Mouse (Mus musculus) R1 (cell line): ENCODE results near the gene Nudt3.
"Not testable (repeated sequence)": the region's sequence is repeated elsewhere in the genome, so short reads cannot be mapped to it uniquely, and the experiment has no call there.

ENCODE experiments used
- DNase-seq: peaks from one replicate; pipeline ENCODE4 v3.0.0-alpha.2; 2018; ENCODE audit warnings: low read depth, low spot score

Gene Nudt3

GRCm38 (mm10) chr17:27623360-27624326 is at the start of gene Nudt3:
TSS of gene Nudt3 (minus strand) at chr17:27623495.
- peak; percentile 86 for DNase-seq

GRCm38 (mm10) chr17:27671720-27672119 is 48.4 kb upstream of the Nudt3 start:
- DNase-seq, result peak; percentile 71

DNA sequence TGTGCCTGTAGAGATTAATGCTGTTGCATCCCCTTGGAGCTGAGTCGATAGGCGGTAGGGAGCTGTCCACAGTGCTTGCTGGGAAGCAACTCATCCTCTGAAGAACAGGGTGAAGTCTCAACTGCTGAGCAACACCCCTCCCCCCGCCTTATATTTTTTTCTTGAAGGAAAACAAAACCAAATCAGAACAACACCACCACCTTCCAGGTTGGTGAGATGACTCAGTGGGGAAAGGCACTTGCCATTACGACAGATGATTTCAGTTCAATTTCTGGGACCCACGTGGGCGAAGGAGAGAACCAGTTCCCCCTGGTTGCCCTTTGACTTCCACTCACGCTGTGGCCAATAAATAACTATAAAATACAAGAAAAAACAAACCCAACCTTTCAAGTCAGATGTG is 35.5 kb upstream of the Nudt3 start:
- DNase-seq, result no peak

DNA sequence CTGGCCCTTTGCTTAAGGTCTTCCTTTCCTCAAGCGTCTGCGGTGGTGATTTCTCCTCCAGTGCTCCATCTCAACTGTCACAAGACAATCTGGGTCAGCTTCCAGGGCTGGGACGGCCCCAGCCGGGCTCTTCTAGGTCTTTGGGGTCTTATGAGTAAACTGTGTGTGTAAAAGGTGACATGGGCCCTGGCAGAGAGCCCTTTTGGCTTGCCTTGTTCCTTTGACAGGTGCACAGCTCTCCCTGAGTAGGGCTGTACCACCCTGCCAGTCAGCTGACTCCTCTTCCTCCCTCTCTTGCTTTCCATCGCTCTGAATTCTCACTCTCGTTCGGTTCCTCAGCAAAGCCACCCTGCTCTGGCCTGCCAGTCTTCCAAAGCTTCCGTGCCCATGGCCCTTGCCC is 33.8 kb upstream of the Nudt3 start:
- DNase-seq, result no peak

DNA sequence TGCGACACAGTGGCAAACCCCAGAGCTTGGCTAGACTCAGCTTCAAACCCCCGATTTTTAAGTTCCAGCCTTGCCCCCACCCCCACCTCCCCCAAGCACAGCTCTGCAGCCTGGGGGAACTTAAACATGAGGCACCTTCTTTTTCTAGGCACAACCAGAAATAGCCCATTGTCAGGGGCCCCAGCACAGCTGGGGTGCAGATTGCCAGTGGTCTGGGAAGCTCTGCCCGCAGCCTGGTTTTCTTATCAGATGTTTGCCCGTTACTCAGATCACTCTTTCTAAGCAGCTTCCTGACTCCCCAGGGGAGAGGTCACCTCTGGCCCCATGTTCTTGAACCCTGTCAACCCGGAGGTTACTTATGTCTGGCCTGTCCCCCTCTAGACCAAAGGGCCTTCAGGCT is 33.1 kb upstream of the Nudt3 start:
- DNase-seq, result no peak

GRCm38 (mm10) chr17:27656011-27656399 is 32.7 kb upstream of the Nudt3 start:
- DNase-seq, result no peak

GRCm38 (mm10) chr17:27655089-27656010 is 32.1 kb upstream of the Nudt3 start, which contains the start of gene Pacsin1:
TSS of gene Pacsin1 (plus strand) at chr17:27655509.
- DNase-seq, result no peak

GRCm38 (mm10) chr17:27653253-27653959 is 30.1 kb upstream of the Nudt3 start:
- DNase-seq, result no peak

DNA sequence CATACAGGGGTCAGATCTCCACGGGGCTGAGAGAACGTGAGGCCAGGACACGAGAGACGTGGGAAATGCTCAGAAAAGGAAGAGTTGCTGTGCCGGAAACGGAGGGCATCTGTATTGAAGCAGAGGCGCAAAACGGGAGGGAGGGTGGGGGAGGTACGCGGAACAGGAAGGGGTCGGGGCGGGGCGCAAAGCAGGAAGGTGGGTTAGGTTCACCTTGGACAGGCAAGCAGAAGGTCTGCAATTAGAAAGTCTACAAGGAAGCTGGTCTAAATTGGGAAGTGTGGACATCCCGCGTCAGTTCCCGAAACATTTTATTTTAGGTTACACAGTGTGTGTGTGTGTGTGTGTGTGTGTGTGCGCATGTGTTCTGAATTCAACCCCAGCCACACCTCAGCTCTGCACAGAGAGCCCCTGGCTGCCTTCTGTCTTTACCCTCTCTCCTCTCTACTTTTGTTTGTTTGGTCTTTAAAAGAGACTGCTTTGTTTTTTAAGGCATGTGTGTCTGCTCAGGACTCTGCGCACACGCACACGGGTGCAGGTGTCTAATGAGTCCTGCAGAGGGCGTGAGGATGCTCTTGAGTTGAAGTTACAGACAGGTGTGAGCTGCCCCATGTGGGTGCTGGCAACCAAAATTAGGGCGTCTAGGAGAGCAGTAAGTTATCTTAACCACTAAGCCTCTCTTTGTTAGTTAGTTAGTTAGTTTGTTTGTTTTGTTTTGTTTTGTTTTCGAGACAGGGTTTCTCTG is 28.9 kb upstream of the Nudt3 start:
- peak; percentile 65 for DNase-seq

DNA sequence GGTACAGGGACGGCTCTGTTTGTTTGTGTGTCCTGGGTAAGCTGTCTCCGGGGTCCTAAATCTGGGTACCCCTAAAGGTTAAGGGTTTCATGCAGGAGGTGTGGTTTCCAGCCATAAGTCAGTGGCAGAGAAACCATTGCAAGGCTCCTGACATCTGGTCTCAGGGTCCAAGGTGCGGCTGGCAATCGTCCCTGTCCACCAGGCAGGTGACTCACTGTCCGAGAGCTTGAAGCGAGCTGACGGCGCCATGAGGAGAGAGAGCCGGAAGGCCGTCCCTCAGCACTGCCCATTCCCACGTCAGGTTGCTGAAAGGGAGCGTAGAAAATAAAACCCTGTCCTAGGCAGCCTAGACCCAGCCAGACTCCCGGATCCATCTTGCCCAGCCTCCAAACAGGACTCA is 27.3 kb upstream of the Nudt3 start:
- DNase-seq, result no peak

- peak; percentile 82 for DNase-seq
Measured at GRCm38 (mm10) chr17:27650160-27650559, 26.9 kb upstream of the Nudt3 start.

DNA sequence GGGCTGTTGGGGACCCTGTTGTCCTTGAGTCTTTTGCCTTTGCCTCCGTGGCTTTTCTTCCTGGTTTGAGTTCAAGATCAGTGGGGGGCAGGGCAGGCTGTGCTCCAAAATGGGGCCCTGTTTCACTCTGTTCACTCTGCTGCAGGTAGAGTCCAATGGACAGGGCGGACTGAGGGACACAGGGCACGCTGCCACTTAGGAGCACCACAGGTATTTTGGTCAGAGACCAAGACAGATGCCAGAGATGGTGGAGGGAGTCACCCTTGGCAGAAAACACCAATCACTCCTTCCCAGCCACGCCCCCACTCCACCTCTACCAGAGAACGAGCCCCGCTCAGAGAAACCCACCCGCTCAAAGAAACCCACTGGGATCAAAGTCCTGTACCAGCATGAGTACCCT is 22.5 kb upstream of the Nudt3 start:
- no peak for DNase-seq

GRCm38 (mm10) chr17:27644572-27644971 is 21.3 kb upstream of the Nudt3 start:
- peak; percentile 77 for DNase-seq

GRCm38 (mm10) chr17:27643756-27644155 is 20.5 kb upstream of the Nudt3 start:
- DNase-seq, result no peak

- DNase-seq, result no peak
Measured at GRCm38 (mm10) chr17:27643101-27643500, 19.8 kb upstream of the Nudt3 start.

DNA sequence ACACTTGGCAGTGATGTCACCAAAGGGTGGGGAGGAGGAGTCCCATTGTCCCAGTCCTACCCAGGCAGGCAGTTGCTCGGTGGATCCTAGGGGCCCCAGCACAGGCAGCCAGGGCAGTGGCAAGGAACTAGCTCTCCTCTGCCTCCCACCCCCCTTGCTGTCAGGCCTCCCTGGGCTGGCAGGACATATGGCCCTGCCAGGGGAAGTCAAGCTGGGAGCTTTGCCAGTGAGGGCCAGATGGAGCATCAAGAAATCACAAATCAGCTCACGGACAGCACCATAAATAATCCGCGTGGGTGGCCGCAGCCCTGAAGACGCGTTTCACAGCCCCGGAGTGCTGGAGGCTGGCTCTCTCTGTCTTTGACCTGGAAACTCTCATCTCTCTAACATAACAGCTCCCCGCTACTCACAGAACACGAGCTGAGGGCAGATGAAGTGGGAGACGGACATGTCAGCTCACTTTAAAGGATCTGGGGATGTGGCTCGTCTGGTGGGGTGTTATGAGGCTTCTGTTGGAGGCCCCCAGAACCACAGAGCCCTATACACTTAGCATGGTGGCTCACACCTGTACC is 19.3 kb upstream of the Nudt3 start:
- DNase-seq, result no peak

DNA sequence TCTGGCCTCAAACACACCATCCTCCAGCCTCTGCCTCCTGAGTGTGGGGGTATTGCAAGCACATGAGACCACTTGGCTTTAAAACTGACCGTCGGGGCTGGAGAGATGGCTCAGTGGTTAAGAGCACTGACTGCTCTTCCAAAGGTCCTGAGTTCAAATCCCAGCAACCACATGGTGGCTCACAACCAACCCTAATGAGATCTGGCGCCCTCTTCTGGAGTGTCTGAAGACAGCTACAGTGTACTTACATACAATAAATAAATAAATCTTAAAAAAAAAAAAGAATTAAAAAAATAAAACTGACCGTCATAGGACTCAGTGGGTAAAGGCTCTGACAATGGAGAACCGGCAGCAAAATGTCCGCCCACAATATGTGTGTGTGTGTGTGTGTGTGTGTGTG is 16.6 kb upstream of the Nudt3 start:
- not testable (repeated sequence) for DNase-seq

- DNase-seq, result peak; percentile 70
Measured at GRCm38 (mm10) chr17:27638921-27639332, 15.6 kb upstream of the Nudt3 start.

DNA sequence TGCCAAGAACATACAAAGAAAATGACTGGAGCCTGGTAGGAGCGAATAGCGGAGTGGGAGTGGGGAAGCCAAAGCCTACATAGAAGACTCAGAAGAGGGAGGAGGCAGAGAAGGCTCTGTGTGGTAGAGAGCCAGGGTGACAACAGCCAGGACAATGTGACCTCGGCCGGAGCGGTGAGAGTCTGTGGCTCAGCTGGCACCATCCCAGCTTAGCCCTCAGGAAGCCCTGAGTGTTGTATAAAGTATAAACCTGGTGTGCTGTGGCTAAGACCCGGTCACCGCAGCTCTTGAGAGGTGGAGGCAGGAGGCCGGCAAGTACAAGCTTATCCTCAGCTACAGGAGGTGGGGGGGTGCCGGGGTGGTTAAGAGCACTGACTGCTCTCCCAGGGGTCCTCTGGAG is 14.0 kb upstream of the Nudt3 start:
- no peak for DNase-seq
